Mouse (Mus musculus) testis, postnatal 14 days (tissue): ENCODE results near the gene Hipk2.

Source experiments
- DNase-seq: peaks from one replicate; pipeline ENCODE4 v3.0.0; 2021; ENCODE audit warnings: low spot score

Gene Hipk2

DNA sequence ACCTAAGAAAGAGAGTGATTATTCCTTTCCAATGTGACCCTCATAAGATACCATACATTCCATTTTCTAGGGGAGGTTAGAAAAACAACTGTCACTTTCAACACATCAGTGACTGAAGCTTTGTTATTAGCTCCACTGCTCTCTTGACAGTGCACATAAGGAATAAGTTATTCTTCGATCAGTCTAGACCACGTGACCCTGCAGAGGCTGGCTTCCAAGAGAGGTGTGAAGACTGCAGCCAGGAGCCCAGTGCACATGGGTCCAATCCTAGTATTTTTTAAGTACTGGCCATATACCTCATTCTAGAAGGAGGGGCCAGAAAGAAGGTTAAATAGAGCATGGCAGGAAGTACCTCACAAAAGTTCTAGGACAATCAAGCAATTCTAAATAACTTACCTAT, 122.9 kb downstream of the Hipk2 start:
- no peak for DNase-seq

DNA sequence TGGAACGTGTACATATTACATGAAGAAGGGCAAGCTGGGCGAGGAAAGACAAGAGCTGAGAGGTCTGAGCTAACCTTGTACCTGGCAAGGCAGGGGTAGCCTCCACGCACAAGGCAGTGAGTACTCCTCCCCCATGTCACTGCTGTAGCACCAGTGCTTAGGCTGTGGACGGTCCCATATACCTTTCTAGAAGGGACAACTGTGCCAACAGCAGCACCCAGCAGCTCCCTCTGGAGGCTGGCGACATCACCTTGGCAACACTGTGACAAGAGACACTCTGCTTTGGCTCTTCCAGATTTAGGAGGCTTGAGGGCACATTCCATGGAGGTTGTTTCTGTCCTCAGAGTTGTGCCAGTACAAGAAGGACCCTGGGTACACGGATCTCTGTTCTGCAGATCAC, 123.5 kb downstream of the Hipk2 start:
- no peak for DNase-seq

DNA sequence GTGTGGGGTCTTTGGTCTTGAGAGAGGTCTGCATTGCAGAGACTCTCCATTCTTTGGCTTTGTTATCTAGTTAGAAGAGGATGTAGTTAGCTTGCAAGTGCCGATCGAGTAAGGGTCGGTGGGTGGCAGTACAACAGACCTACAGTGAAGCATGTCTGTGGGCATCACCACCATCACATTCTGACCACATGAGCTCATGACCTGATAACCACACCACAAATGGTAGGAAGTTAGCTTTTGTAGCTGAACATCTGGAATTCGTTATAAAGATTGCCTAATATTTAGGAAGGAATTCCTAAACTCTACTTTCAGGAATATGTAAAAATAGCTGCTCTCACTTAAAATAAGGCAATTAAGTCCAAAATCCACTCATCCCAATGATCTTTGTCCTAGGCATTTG, 127.9 kb downstream of the Hipk2 start:
- no peak for DNase-seq

- no peak for DNase-seq
Observed at GRCm38 (mm10) chr6:38743351-38743750, 132.6 kb downstream of the Hipk2 start.

- no peak for DNase-seq
Observed at GRCm38 (mm10) chr6:38742441-38742840, 133.5 kb downstream of the Hipk2 start.

GRCm38 (mm10) chr6:38741024-38741423, 134.9 kb downstream of the Hipk2 start:
- no peak for DNase-seq

- DNase-seq = no peak
Observed at GRCm38 (mm10) chr6:38739266-38739665, 136.7 kb downstream of the Hipk2 start.

GRCm38 (mm10) chr6:38737763-38738162, 138.2 kb downstream of the Hipk2 start:
- no peak for DNase-seq

DNA sequence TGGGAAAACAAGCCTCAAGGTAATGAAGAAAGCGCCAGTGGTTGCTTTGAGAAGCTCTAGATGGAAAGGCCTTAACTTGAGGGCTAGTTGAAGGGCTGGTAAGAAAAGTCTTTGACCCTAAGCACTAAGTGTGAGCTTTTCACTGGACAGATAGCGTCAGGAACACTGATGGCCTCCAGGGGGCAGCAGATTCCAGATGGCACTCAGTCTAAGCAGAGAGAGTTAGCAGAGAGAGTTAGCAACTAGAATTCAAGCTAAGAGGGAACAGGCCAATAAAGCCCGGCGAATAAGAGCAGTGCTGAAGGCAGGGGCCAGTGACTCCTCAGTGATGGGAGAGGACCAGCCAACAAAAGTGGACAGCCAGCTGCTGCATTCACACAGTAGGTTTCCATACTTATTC, 139.7 kb downstream of the Hipk2 start:
- no peak for DNase-seq

- DNase-seq = no peak
Observed at GRCm38 (mm10) chr6:38732681-38733080, 143.3 kb downstream of the Hipk2 start.

DNA sequence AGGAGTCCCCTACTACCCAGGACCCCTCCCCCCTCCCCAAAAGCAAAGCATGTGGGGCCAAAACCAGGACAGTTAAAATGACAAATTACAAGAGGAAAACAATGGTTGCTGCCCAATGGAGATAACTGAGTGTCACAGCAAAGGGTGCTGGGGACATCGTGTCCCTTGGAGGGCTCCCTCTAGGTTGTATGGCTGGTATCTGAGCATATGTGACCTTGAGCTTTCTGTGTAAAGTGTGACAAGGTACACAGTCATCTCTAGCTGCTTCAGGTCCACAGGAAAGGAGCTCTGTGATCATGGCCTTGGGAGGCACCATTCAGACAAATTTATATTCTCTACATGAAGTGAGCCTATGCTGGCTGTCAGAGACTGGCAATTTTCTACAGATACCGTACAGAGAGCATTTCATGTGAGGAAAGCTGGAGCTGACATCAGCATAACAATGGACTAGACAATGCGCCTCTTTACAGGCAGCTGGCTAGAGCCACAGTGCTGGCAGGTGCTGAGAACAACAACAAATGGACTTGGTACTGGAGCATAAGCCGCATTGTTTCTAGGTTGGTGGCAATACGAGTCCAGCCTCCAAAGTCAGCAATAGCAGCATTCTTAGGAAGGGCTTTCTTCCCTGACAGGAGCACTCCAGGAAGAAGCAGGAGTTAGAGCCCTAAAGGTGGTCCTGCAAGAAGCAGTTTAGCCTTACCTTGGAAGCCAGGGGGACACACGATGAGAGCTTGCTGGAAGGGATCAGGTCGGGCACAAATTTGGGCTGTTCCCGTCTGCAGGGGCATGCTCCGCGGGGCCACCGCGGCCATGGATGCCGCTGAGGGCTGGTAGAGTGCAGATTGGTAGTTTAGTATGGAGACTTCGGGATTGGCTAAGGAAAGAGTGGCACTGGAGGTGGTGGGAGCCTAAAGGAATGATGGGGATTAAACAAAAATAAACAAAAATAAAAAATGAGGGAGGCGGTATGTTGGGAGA, 145.5 kb downstream of the Hipk2 start:
- DNase-seq = no peak

- no peak for DNase-seq
Observed at GRCm38 (mm10) chr6:38725515-38725914, 150.4 kb downstream of the Hipk2 start.

GRCm38 (mm10) chr6:38721361-38721760, 154.6 kb downstream of the Hipk2 start:
- no peak for DNase-seq

DNA sequence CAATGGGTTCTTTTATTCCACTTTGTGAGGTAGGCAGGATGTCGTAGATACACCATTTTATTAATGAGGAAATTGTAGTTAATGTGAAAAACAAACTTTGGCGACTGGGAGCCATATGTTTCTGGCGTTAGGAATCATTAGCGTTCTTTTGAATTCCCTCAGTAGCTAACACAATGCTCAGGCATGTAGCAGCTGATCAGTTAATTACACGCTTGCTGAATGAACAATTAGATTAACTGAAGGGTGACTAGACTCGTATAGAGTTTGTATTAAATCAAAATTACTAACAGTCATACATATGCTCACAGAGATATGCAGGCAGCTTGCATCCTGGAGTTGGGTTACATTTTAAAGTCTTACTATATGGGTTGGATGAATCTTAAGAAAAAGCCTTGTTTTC, 156.7 kb downstream of the Hipk2 start:
- no peak for DNase-seq

- DNase-seq = peak; percentile 75
Observed at GRCm38 (mm10) chr6:38718625-38719024, 157.3 kb downstream of the Hipk2 start.

DNA sequence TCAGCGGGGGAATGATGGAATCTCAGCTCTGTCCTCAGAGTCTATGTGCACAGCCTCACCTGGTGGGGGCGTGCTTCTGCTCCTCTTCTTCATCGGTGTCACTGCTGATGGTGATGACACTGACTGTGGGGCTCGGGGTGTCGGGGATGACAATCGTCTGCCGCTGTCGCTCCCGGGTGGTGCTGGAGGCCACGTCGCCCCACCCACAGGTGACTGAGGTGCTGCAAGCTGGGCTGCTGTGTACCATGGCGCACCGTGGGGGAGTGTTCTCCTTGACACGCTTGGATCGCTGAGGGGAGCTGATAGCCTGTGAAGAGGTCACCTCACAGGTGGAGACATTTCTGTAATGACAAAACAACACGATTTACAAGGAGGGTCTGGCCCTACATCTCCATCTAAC, 160.1 kb downstream of the Hipk2 start:
- no peak for DNase-seq

- no peak for DNase-seq
Observed at GRCm38 (mm10) chr6:38713957-38714898, 161.7 kb downstream of the Hipk2 start.

DNA sequence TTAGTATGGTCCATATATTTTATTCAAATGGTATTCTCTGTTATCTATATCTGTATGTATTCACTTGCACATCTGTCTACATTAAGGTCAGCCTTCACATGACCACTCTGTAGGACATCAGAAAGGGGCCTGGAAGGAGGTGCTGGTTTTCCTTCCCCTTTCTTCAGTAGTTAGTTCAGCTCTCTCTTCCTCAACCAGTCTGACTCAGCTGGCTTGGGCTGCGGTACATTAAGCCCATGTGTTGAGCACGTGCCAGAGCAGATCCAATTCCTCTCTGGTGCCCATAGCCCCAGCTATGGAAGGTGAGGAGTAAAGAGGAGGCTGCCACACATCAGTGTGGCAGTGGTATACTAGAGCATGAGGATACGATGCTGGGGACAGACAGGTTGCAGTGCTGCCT, 165.5 kb downstream of the Hipk2 start:
- no peak for DNase-seq

GRCm38 (mm10) chr6:38704264-38704984, 171.5 kb downstream of the Hipk2 start:
- DNase-seq = no peak

DNA sequence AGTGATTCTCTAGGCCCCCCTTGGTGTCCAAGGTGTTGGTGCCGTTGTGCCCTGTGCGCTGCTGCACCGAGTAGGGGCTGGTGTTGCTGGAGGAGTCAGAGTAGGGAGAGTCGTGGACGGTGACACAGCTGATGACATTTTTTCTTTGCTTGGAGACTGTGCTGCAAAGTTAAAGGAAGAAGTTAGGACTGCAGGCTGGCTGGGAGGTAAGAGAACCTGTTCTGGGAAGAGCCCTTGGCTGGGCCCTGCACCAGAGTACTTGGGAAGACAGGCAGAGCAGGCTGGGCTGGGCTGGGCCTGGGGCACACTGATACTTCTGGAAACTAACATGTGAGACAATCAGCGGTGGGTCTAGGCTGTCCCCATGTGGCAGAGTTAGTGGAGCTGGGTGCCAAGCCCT, 172.4 kb downstream of the Hipk2 start:
- no peak for DNase-seq

- DNase-seq = no peak
Observed at GRCm38 (mm10) chr6:38702810-38703399, 173.1 kb downstream of the Hipk2 start.

- DNase-seq = no peak
Observed at GRCm38 (mm10) chr6:38701421-38701820, 174.5 kb downstream of the Hipk2 start.
